Mouse (Mus musculus) spleen, postnatal 36 days (tissue): ENCODE results near the gene Galnt6.

Experiments
- DNase-seq, 2 experiments: peaks; one replicate each; pipeline ENCODE4 v3.0.0; 2022; ENCODE audit warnings: low spot score in 2 of 2, mixed read lengths in 1 of 2

Gene Galnt6

GRCm38 (mm10) chr15:100722026-100722425 lies 7.2 kb downstream of the Galnt6 start:
- no peak for DNase-seq

- no peak for DNase-seq
These were observed 7.7 kb downstream of the Galnt6 start for GRCm38 (mm10) chr15:100721445-100721844.

- no peak for DNase-seq
These were observed 9.1 kb downstream of the Galnt6 start for GRCm38 (mm10) chr15:100720066-100720465.

GRCm38 (mm10) chr15:100719217-100719616 lies 10.0 kb downstream of the Galnt6 start:
- DNase-seq, result no peak

GRCm38 (mm10) chr15:100718572-100718971 lies 10.6 kb downstream of the Galnt6 start:
- no peak for DNase-seq

- no peak for DNase-seq
These were observed 11.2 kb downstream of the Galnt6 start for GRCm38 (mm10) chr15:100717933-100718332.

- no peak for DNase-seq
These were observed 13.7 kb downstream of the Galnt6 start for GRCm38 (mm10) chr15:100715399-100715993.

GRCm38 (mm10) chr15:100714470-100714869 lies 14.7 kb downstream of the Galnt6 start:
- DNase-seq, result no peak

- DNase-seq, result no peak
These were observed 18.3 kb downstream of the Galnt6 start for GRCm38 (mm10) chr15:100710838-100711237.

- DNase-seq, result no peak
These were observed 20.6 kb downstream of the Galnt6 start for GRCm38 (mm10) chr15:100708433-100709078.

GRCm38 (mm10) chr15:100706226-100706625 lies 22.9 kb downstream of the Galnt6 start:
- peak; percentile 92 for DNase-seq

- DNase-seq, result no peak
These were observed 23.8 kb downstream of the Galnt6 start for GRCm38 (mm10) chr15:100705376-100705775.

GRCm38 (mm10) chr15:100703913-100704312 lies 25.3 kb downstream of the Galnt6 start:
- peak in 1 of 2 experiments; percentile 17 for DNase-seq

GRCm38 (mm10) chr15:100701856-100702255 lies 27.3 kb downstream of the Galnt6 start:
- no peak for DNase-seq

GRCm38 (mm10) chr15:100701108-100701507 lies 28.1 kb downstream of the Galnt6 start:
- no peak for DNase-seq

- DNase-seq, result no peak
These were observed 28.8 kb downstream of the Galnt6 start for GRCm38 (mm10) chr15:100700424-100700823.

GRCm38 (mm10) chr15:100699386-100699785 lies 29.8 kb downstream of the Galnt6 start:
- DNase-seq, result peak in 1 of 2 experiments; percentile 39

- DNase-seq, result no peak
These were observed 31.1 kb downstream of the Galnt6 start for GRCm38 (mm10) chr15:100698078-100698477.

- no peak for DNase-seq
These were observed 34.8 kb downstream of the Galnt6 start for GRCm38 (mm10) chr15:100694406-100694805.

- DNase-seq, result no peak
These were observed 37.2 kb downstream of the Galnt6 start for GRCm38 (mm10) chr15:100691990-100692389.

GRCm38 (mm10) chr15:100687430-100687971 lies 41.7 kb downstream of the Galnt6 start, which contains the start of gene Cela1:
Gene Cela1 (minus strand): TSS chr15:100687921.
- DNase-seq, result no peak

- peak in 1 of 2 experiments; percentile 45 for DNase-seq
These were observed 42.2 kb downstream of the Galnt6 start for GRCm38 (mm10) chr15:100686989-100687388.

- no peak for DNase-seq
These were observed 42.7 kb downstream of the Galnt6 start for GRCm38 (mm10) chr15:100686434-100686833.
